Mouse (Mus musculus) heart, embryonic 14.5 days (tissue): ENCODE data around the gene Fance. TPM values are rescaled to one million over a fixed set of nuclear protein-coding genes. Genes with fewer than 3 reads are reported as not detected.
"Not testable (repeated sequence)": the region's sequence is repeated elsewhere in the genome, so short reads cannot be mapped to it uniquely, and the experiment has no call there.

Experiments used
- ATAC-seq: fragments of 200-750 bp; cut with Nextera tagmentation; 2 replicates; pipeline ENCODE4 v1.8.0; 2017; ENCODE audit warnings: low read depth, moderate TSS enrichment; ENCODE audit not compliant: insufficient number of reproducible peaks, insufficient read depth, low FRiP score
- H3K27ac ChIP-seq, 2 experiments: fragments of 200-500 bp in 1 of 2; fragments of 300-500 bp in 1 of 2; sonication (generic) in 1 of 2; replicated peaks in 1 of 2; 2 replicates each; pipeline ENCODE4 v1.5.1; 2012 to 2014; ENCODE audit warnings: low read depth in 2 of 2, low read length in 2 of 2, control low read depth in 1 of 2, mild to moderate bottlenecking in 1 of 2, mixed read lengths in 1 of 2; ENCODE audit not compliant: control insufficient read depth in 1 of 2, insufficient read depth in 1 of 2
- H3K27me3 ChIP-seq: fragments of 300-500 bp; sonication (generic); 2 replicates; pipeline ENCODE4 v1.6.1; 2014; ENCODE audit warnings: mild to moderate bottlenecking, low read length, control low read depth; ENCODE audit not compliant: control insufficient read depth, insufficient read depth
- H3K36me3 ChIP-seq: fragments of 300-500 bp; sonication (generic); 2 replicates; pipeline ENCODE4 v1.6.1; 2014; ENCODE audit warnings: mild to moderate bottlenecking, control low read depth, low read length, mixed read lengths; ENCODE audit not compliant: control insufficient read depth, insufficient read depth
- H3K4me1 ChIP-seq, 2 experiments: fragments of 200-500 bp in 1 of 2; fragments of 300-500 bp in 1 of 2; sonication (generic) in 1 of 2; 2 replicates each; pipeline ENCODE4 v1.6.1; 2012 to 2014; ENCODE audit warnings: low read length in 2 of 2, control low read depth in 1 of 2, mixed read lengths in 1 of 2; ENCODE audit not compliant: control insufficient read depth in 2 of 2, insufficient read depth in 2 of 2
- H3K4me2 ChIP-seq: fragments of 300-500 bp; sonication (generic); 2 replicates; pipeline ENCODE4 v1.6.1; 2014; ENCODE audit warnings: mild to moderate bottlenecking, low read length
- H3K4me3 ChIP-seq, 2 experiments: fragments of 200-500 bp in 1 of 2; fragments of 300-500 bp in 1 of 2; sonication (generic) in 1 of 2; 2 replicates each; pipeline ENCODE4 v1.5.1; 2012 to 2014; ENCODE audit warnings: low read length in 2 of 2, mild to moderate bottlenecking in 2 of 2, control low read depth in 1 of 2, low read depth in 1 of 2, moderate library complexity in 1 of 2; ENCODE audit not compliant: control insufficient read depth in 1 of 2, insufficient read depth in 1 of 2
- H3K9ac ChIP-seq: fragments of 300-500 bp; sonication (generic); 2 replicates; pipeline ENCODE4 v1.6.1; 2014; ENCODE audit warnings: mild to moderate bottlenecking, low read length
- H3K9me3 ChIP-seq: fragments of 300-500 bp; sonication (generic); 2 replicates; pipeline ENCODE4 v1.6.1; 2016; ENCODE audit warnings: low read length, control low read depth; ENCODE audit not compliant: control insufficient read depth
- WGBS: fragments of 180-500 bp; shearing (Covaris S2); extraction: QIAGEN DNeasy Blood & Tissue Kit; methylation state at CpG from one replicate; pipeline ENCODE4 v1.1.7; 2014; 5-methylcytosine and 5-hydroxymethylcytosine counted together
- polyA plus RNA-seq: library from polyadenylated mRNA; unstranded; fragments of >200 nt; fragmentation: Nextera tagmentation; extraction: Ambion mirVana; gene quantifications from 2 replicates; pipeline ENCODE4 v1.2.1, GENCODE M21; 2014

The Fance gene
- polyA plus RNA-seq, 1 experiment from 2014 or later: 19.5 TPM

- ATAC-seq: no peak
- H3K9ac ChIP-seq: no peak overlapping the region
- H3K27ac ChIP-seq: no peak overlapping the region
- WGBS: 85% methylated on average over 20 of the region's 20 CpGs
- peaks cover 45% of the 10 kb centered on the region for H3K36me3 ChIP-seq
- H3K4me2 ChIP-seq: no peak overlapping the region
- no peak overlapping the region for H3K4me3 ChIP-seq
- H3K4me1 ChIP-seq: peaks cover 2 to 16% of the 10 kb centered on the region in 2 experiments; a peak in 3 of 4 replicates
- no peaks in the 10 kb centered on the region for H3K9me3 ChIP-seq
- no peaks in the 10 kb centered on the region for H3K27me3 ChIP-seq
These were observed 2.4 kb downstream of the Fance start for GRCm38 (mm10) chr17:28315611-28316160.

GRCm38 (mm10) chr17:28316476-28316875 lies 3.2 kb downstream of the Fance start:
- Histone ChIP-seq H3K4me3 (no peak overlapping the region), H3K4me1 (peaks cover 2 to 16% of the 10 kb centered on the region in 2 experiments; a peak in 3 of 4 replicates), H3K27ac (no peak overlapping the region), H3K9ac (no peak overlapping the region), H3K4me2 (no peak overlapping the region), H3K27me3 (no peaks in the 10 kb centered on the region), H3K9me3 (no peaks in the 10 kb centered on the region), H3K36me3 (peaks cover 53% of the 10 kb centered on the region)
- 90% methylated on average over 9 of the region's 9 CpGs for WGBS
- ATAC-seq: no peak

GRCm38 (mm10) chr17:28317091-28317490 lies 3.8 kb downstream of the Fance start:
- H3K27me3 ChIP-seq: no peaks in the 10 kb centered on the region
- no peak overlapping the region for H3K4me3 ChIP-seq
- H3K4me1 ChIP-seq: peaks cover 2 to 16% of the 10 kb centered on the region in 2 experiments; a peak in 3 of 4 replicates
- WGBS: 75% methylated on average over 8 of the region's 8 CpGs
- no peak overlapping the region for H3K4me2 ChIP-seq
- H3K9me3 ChIP-seq: no peaks in the 10 kb centered on the region
- ATAC-seq: no peak
- peaks cover 55% of the 10 kb centered on the region for H3K36me3 ChIP-seq
- H3K27ac ChIP-seq: no peak overlapping the region
- H3K9ac ChIP-seq: no peak overlapping the region

GRCm38 (mm10) chr17:28317725-28318124 lies 4.4 kb downstream of the Fance start:
- H3K36me3 ChIP-seq: peaks cover 61% of the 10 kb centered on the region
- no peak overlapping the region for H3K27ac ChIP-seq
- ATAC-seq: no peak
- H3K4me3 ChIP-seq: no peak overlapping the region
- no peaks in the 10 kb centered on the region for H3K9me3 ChIP-seq
- H3K9ac ChIP-seq: no peak overlapping the region
- 90% methylated on average over 9 of the region's 9 CpGs for WGBS
- no peak overlapping the region for H3K4me2 ChIP-seq
- H3K27me3 ChIP-seq: no peaks in the 10 kb centered on the region
- H3K4me1 ChIP-seq: peaks cover 2 to 12% of the 10 kb centered on the region in 2 experiments; a peak in 3 of 4 replicates

GRCm38 (mm10) chr17:28321700-28322099 lies 8.4 kb downstream of the Fance start:
- Histone ChIP-seq H3K9ac (no peak overlapping the region), H3K9me3 (no peaks in the 10 kb centered on the region), H3K27ac (no peak overlapping the region), H3K27me3 (no peaks in the 10 kb centered on the region), H3K4me2 (no peak overlapping the region), H3K4me1 (no peaks in the 10 kb centered on the region), H3K4me3 (no peak overlapping the region), H3K36me3 (peaks cover 55% of the 10 kb centered on the region)
- 81% methylated on average over 4 of the region's 4 CpGs for WGBS
- ATAC-seq: no peak

- WGBS: 85% methylated on average over 8 of the region's 8 CpGs
- H3K4me2 ChIP-seq: no peak overlapping the region
- H3K27ac ChIP-seq: no peak overlapping the region
- no peak overlapping the region for H3K9ac ChIP-seq
- peaks cover 8% of the 10 kb centered on the region in 2 experiments for H3K4me1 ChIP-seq
- no peaks in the 10 kb centered on the region for H3K27me3 ChIP-seq
- H3K36me3 ChIP-seq: peaks cover 34% of the 10 kb centered on the region
- H3K4me3 ChIP-seq: no peak overlapping the region
- no peak for ATAC-seq
- H3K9me3 ChIP-seq: no peaks in the 10 kb centered on the region
These were observed 10.5 kb downstream of the Fance start for GRCm38 (mm10) chr17:28323786-28324185.

GRCm38 (mm10) chr17:28324416-28324815 lies 11.1 kb downstream of the Fance start:
- H3K36me3 ChIP-seq: peaks cover 32% of the 10 kb centered on the region
- not testable (repeated sequence) for H3K4me2 ChIP-seq, H3K4me1 ChIP-seq, H3K9ac ChIP-seq, H3K27me3 ChIP-seq, H3K27ac ChIP-seq, H3K4me3 ChIP-seq, ATAC-seq, H3K9me3 ChIP-seq
- WGBS: 98% methylated on average over 7 of the region's 7 CpGs

GRCm38 (mm10) chr17:28325751-28326150 lies 12.4 kb downstream of the Fance start:
- Histone ChIP-seq H3K9me3 (no peaks in the 10 kb centered on the region), H3K9ac (no peak overlapping the region), H3K36me3 (peaks cover 37% of the 10 kb centered on the region), H3K4me1 (peaks cover 13 to 18% of the 10 kb centered on the region in 2 experiments), H3K27ac (no peak overlapping the region), H3K4me3 (no peak overlapping the region), H3K4me2 (no peak overlapping the region), H3K27me3 (no peaks in the 10 kb centered on the region)
- no peak for ATAC-seq
- 94% methylated on average over 8 of the region's 8 CpGs for WGBS
